8 mouse cellular contexts compared by ENCODE assay signal in the genomic region with DNA sequence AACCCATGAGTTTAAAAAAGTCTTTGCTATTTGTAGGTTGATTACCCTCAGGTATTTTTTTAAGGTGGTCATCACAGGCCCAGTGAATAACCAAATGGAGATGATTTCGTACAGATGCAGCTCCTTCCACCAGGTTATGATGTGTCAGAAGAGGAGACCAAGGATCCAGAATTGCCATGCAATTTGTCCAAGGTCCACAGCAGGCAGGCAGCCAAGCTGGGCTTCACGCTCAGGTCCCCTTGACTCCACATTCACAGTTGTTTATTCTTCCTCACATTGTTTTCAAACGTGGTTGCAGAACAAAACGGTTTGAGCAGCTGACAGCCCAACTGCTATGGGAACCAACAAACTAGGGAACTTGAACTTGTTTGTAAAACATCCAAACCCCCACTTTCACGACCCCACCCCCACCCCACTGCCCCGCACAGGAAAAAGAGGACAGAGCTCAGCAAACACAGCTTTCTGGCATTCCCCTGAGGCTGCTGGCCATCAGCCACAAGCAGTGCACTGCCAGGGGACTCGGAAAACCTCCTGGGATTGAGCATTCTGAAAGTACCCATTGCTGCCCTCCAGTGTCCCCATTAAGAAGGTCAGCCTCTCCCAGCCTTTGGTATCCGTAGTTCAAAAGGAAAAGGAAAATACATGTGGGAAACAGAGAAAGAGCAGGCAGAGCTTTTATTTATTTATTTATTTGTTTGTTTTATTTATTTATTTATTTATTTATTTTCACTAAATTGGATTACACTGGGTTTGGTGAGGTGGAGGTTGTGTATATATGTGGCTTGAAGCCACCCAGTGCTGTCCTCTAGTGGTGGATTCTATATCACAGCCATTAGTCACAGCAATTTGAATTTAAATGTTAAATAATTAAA.
A peak's percentile ranks its signal among the peaks of the same experiment; 100 is the strongest.
DNase-seq lines count a peak whose midpoint lies in the region.

No protein-coding gene starts in this region.

- DNase-seq in cerebellum, adult 11-12 months = peak; percentile 22
- DNase-seq in cerebellum, adult 11 months = no peak
- DNase-seq in testis, postnatal 10 days (ENCODE audit: low spot score) = peak; percentile 54
- no peak for DNase-seq in testis, postnatal 14 days (ENCODE audit: low spot score)
- DNase-seq in frontal cortex, postnatal 36 days (ENCODE audit: low spot score in 2 of 2) = peak; percentile 28 to 56
- peak; percentile 40 to 54 for DNase-seq in kidney, postnatal 25 days
- DNase-seq in mesoderm, embryonic 11.5 days (ENCODE audit: low read depth, low spot score) = peak; percentile 50
- DNase-seq in yolk sac, embryonic 10.5 days (ENCODE audit: low spot score) = no peak

Comparison
In these comparisons a context has a peak if more than half of its experiments do, and no peak if none do; other contexts are left out.
1. DNase-seq: peak in cerebellum, adult 11-12 months (single experiment), testis, postnatal 10 days (single experiment), frontal cortex, postnatal 36 days (2 of 2), kidney, postnatal 25 days (2 of 2) and mesoderm, embryonic 11.5 days (single experiment); none in cerebellum, adult 11 months (single experiment), testis, postnatal 14 days (single experiment) and yolk sac, embryonic 10.5 days (single experiment).